Mouse (Mus musculus): Measurements from ENCODE around the gene Ndufaf2.

Ndufaf2 gene

DNA sequence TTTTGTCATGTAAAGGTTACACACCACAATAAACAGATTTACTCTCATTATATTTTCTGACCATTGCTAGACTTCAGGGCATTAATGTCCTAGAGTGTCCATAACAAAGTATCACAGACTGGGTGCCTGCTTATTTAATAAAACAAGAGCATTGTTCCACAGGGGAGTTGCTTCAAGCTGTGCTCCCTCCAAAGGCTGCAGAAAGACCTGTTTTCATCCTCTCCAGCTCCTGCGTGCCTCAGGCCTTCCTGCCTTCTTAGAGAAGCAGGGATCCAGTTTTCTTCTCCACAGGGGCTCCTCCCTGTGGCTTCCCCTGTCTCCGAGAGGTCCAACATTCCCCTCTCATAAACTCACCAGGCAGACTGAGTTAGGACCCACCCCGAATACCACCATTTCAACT is 202.2 kb downstream of the Ndufaf2 start:
- no peak for DNase-seq

- peak; percentile 25 to 64 for DNase-seq
Observed at GRCm38 (mm10) chr13:107955327-107956110, 202.9 kb downstream of the Ndufaf2 start.

- no peak for DNase-seq
Observed at GRCm38 (mm10) chr13:107954445-107955261, 203.8 kb downstream of the Ndufaf2 start.

GRCm38 (mm10) chr13:107954100-107954444 is 204.4 kb downstream of the Ndufaf2 start:
- DNase-seq, result no peak

Measured in kidney, postnatal 25 days (tissue).